ENCODE assay signal across 7 mouse cellular contexts in the genomic region with DNA sequence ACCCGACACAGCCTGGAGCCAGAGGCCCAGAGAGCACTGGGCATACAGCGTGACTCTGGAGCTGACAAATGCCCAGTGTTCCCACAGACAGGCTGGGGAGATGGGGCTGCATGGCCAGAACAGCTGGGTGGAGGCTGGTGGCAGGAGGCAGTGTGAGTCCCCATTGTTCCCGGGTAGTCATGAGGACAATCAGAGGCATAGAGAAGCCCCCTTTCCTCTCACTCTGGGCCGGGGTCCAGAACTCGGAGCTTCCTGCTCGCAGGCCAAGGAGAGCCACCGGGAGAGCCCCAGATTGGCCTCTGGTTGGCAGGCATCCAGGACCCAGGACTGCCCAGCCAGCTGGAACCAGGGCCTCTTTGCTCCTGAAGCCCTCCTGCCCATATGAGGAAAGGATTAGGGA.
A peak's percentile ranks its signal among the peaks of the same experiment; 100 is the strongest.
DNase-seq lines count a peak whose midpoint lies in the region; ATAC-seq lines count a peak whose summit lies in the region.

No protein-coding gene starts in this region.

- H3K4me3 ChIP-seq in forebrain, embryonic 16.5 days (replicated peaks; ENCODE audit: low read length), result no peak overlapping the region

- H3K4me2 ChIP-seq in forebrain, embryonic 16.5 days (ENCODE audit: low read length), result no peak overlapping the region

- ATAC-seq in forebrain, embryonic 16.5 days, result peak; percentile 80

- 22% methylated on average over 7 of the region's 7 CpGs for WGBS in forebrain, embryonic 16.5 days

- no peaks in the 10 kb centered on the region for H3K27me3 ChIP-seq in forebrain, embryonic 16.5 days (replicated peaks; ENCODE audit: control insufficient read depth, insufficient read depth, low read length)

- DNase-seq in MN1 (ENCODE audit: low spot score) (peak; percentile 20), adipocyte (ENCODE audit: low spot score) (peak; percentile 46)
- DNase-seq in kidney, adult 11 months, result peak; percentile 48
- DNase-seq in left cerebral cortex, adult 9 months (ENCODE audit: low spot score in 2 of 2), result peak; percentile 79 to 83
- DNase-seq in right cerebral cortex, postnatal 36 days (ENCODE audit: low spot score in 2 of 2), result peak; percentile 65 to 66
- DNase-seq in embryo, embryonic 11 days, result no peak

- peak overlapping the region; percentile 2; the same call in 1 of the 2 replicates for H3K9ac ChIP-seq in forebrain, embryonic 16.5 days (replicated peaks; ENCODE audit: low read depth, low read length)

- peaks cover 16% of the 10 kb centered on the region for H3K4me1 ChIP-seq in forebrain, embryonic 16.5 days (replicated peaks; ENCODE audit: control insufficient read depth, insufficient read depth, low read length)

- H3K36me3 ChIP-seq in forebrain, embryonic 16.5 days (ENCODE audit: control insufficient read depth, insufficient read depth), result no peaks in the 10 kb centered on the region

- H3K27ac ChIP-seq in forebrain, embryonic 16.5 days (ENCODE audit: low read length), result peak overlapping the region; percentile 15; the same call in 1 of the 2 replicates

- H3K9me3 ChIP-seq in forebrain, embryonic 16.5 days (ENCODE audit: control insufficient read depth, low read length), result no peaks in the 10 kb centered on the region
